Mouse (Mus musculus): ENCODE results near the gene Pomt2.
A peak's percentile ranks its signal among the peaks of the same experiment; 100 is the strongest.

Gene Pomt2

DNA sequence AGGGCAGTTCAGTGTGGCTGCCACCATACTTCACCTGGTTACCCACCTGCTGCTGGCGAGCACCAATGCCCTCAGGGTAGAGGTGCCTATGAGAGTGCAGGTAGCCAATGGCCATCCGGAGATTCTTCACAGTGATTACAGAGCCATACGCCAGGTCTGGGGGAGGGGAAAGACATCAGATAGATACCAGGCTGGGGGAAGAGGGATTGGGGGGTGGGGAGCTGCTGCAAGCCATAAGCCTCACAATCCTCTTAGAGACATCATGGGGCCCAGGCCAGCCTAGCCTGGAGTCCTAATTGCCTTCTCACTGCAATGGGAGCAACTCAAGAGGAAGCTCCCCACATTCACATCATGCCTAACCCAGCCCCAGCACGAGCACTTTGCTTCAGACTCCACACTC lies 20.5 kb downstream of the Pomt2 start:
- DNase-seq (ENCODE audit: low spot score) = no peak

DNA sequence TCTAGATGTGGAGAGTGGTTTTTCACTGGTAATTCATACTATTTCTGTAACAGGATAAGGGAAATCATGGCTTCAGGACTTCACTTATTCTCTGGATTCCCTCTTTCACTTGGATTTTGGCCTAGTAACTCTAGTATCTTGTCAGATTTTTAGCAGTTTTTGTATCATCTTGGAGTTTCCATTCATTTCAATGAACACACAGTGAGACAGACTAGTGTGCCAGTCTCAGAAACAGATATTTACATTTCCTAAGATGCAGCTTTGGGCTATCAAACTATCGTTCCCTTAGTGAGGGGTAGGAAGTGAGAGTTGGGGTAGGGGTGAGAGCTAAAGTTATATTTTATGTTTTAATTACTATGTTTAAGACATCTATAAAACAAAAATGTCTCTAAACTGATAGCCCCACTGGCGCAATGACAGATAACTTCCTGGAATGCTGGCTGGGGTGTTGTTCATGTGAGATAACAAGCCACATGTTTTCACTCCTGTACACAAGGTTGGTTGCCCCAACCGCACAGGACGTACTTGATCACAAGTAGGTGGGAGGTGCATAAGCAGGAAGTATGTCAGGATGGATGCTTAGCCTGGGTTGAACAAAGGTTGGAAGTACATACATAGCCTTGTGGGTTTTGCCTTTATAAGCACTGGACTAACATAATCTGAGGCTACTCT lies 25.7 kb downstream of the Pomt2 start:
- DNase-seq (ENCODE audit: low spot score) = no peak

DNA sequence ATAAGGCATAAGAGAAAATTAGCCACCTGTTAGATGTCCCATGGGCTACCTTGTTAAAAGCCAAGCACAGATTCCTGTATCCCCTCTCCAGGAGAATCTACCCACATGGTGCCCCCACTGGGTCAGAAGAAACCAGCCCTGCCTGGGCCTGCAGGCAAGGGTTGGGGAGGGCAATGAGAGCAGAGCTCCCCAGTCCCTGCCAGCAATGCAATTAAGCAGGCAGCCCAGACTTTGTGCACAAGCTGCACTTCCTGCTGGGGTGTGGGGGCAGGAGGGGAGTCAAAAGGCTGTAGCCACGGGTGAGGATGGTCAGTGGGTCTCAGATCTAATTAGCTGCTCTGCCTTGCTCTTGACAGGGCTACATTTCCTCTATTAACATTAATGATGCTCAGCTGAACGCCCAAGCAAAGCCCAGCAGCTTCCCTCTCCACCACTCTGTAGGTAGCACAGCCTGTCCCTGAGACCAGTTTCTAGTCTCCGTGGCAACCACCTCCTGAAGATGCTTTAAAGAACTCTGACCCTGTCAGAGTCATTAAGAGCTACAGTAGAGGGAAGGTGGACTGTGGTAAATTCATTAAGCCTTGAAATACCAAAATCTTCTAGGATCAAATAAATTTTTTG lies 40.3 kb downstream of the Pomt2 start:
- DNase-seq (ENCODE audit: low spot score) = peak; percentile 14

DNA sequence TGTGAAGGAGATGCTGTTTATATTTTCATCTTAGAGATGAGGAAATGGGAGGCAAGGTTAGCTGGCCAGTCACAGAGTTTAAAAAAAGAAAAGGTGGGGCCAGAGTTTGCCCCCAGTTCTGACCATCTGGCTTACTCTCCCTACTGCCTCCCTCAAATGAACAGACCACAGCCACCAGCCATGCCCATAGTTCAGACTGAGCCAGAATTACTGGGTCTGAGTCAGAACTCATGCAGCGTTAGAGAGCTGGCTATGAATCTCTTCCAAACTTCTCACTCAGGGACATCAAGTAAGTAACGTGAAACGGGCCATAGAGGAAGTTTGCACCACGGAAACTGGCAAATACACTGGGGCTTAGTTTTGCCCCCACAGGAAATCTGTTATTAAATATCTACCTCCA lies 43.0 kb downstream of the Pomt2 start:
- no peak for DNase-seq (ENCODE audit: low spot score)

DNA sequence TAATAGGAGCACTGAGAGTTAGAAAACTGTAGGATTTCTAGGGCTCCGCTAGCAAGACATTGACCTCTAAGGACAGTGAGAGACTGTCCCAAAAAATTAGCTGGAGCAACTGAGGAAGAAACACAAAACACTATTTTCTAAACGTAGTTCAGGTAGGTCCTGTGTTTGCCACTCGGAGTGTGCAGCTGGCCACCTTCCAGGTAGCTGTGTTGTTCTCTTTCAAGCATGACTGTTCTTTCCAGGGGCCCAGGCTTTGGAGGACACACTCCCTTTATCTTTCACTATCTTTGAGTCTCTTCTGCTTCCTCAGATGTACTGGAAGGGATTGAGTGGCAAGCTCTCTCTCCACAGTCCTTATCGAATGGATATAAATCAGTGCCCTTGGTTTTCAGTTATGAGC lies 44.3 kb downstream of the Pomt2 start:
- no peak for DNase-seq (ENCODE audit: low spot score)

DNA sequence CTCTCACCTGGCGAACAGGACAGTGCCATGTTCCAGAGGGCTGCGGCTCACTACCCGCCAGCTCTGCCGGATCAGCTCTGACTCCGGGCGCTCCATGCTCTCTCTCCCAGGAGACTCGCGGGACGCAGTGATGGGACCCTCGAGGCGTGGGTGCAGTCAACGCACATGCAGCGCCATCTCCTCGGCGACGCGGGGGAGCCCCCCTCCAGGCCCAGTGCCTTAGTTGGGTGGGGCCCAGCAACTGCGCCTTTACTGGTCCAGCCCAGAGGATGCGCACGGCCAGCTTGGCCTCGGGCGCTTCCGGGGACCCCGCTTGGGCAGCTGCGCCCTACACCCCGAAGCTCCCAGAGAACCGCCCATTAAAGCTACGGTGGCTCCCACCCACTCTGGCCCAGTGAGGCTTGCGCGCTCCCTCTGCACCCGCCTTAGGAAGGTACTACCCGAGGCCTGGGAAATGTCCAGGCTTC lies 45.6 kb downstream of the Pomt2 start, which contains the start of gene Ngb:
TSS of gene Ngb (minus strand) at position 375 of the 467 bp plus-strand sequence.
- no peak for DNase-seq (ENCODE audit: low spot score)

DNA sequence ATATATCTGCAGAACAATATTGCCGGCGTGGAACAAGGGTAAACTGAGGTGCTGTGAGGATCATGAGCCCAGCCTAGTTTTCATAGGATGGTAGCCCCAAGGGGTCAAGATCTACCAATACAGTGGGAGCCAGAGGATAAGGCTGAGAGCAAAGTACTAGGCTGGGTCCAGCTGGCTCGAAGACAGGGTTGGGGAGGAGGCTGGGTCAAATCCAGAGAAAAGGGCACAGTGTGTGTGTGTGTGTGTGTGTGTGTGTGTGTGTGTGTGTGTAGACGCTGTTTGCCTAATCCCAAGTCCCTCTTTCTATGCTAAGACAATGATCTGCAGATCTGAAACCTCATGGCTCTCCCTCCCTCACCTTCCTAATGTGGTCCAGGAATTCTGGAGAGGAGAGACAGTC lies 47.4 kb downstream of the Pomt2 start:
- no peak for DNase-seq (ENCODE audit: low spot score)

DNA sequence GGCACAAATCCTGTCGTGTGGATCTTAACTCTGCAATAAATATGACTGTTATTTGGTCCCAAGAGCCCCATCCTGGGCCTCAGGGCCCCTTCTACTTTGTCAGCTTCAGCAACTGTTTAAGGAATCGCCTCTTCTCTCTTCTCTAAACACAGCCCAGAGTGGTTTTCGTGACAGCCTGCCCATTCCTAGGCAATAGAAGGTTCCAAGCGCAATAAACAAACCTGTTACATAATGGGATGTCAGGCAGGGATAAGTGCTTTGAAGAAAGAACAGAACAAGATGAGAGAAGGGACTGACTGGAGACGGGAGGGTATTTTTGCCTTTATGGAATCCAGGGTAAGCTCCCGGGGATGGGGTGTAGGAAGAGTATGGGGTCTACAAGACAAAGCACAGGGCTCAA lies 54.1 kb downstream of the Pomt2 start:
- no peak for DNase-seq (ENCODE audit: low spot score)

DNA sequence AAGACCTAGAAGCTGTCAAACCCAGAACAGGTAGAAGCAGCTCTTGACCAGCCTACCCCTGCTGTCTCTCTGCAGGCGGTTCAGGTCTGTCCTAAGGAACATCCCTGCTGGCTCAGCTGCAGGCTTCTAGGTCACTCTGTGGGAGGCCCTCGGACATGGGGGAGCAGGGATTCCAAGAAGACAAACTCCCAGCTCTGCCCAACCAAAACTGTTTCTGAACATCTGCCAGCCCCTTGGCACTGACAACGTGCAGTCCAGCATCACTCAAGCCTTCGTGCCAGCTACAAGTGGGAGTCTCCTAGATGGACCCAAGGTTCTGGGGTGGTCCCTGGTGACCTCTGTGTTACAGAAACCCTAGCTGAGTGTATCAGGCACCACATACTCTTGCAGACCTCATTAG lies 54.5 kb downstream of the Pomt2 start:
- no peak for DNase-seq (ENCODE audit: low spot score)

DNA sequence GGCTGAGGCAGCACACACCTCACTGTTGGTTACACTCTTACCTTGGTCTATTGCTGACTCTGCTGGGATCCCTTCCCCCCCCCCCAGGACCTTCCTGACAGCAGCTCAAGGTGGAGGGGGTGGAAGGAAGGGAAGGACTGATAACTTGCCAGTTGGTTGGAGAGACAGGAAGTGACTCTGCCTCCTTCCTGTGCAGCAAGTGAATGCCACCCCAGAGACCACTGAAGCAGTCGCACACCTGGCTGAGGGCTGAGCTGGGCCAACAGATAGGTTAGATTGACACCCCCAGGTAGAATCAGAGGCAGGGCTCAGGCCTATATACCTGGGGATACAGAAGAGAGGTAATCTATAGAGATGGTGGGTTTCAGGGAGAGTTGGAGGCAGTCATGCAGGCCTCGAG lies 55.9 kb downstream of the Pomt2 start:
- DNase-seq (ENCODE audit: low spot score) = no peak

DNA sequence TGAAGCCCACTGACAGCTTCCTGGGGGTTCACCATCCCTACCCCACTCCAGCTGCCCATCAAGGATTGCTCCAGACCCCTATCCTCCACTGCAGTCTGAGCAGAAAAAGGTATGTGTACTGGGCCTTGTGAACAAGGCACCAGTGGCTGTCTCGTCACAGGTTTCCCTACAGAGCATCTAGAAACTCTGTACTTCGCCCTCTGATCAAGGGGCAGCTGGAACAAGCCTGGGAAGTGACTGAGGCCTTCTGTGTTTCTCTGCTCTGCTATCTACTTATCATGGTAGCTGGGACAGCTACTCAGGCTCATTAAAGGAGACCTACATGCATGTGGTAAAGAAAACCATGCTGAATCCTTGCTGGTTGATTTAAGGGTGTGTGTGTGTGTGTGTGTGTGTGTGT lies 58.1 kb downstream of the Pomt2 start:
- DNase-seq (ENCODE audit: low spot score) = no peak

DNA sequence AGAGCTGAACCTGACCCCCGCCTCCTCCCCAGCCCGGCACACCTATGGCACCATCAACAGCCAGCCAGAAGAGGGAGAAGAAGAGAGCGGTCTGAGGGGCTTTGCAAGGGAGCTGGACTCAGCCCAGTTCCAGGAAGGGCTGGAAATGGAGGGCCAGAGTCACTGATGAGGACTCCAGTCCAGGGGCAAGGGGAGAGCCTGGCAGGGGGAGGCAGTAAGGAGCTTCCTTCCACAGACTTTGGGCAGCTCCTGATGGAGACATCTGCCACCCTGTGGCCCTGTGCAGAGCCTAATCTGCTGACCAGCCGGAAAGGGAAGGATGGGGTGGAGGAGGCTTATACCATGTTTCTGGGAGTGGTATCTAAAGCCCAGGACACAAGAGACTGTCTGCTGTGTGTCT lies 58.5 kb downstream of the Pomt2 start:
- no peak for DNase-seq (ENCODE audit: low spot score)

DNA sequence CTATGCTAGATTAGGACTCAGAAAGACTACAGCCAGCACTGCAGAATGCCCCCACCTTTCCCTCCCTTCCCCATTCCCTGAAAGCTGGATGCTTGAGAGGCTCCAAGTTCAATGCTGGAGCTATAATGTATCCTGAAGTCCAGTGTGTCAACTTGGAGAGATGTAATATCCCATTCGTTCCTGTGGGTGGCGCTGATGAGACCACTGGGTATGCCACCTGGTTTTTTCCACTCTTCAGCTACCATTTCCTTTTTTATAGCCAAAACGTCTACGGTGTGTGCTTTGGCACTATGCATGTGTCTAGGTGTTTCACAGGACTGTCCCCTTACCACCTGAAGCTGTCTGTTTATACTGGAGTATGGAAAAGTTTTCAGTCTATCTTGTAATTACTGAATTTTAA lies 59.4 kb downstream of the Pomt2 start:
- no peak for DNase-seq (ENCODE audit: low spot score)

DNA sequence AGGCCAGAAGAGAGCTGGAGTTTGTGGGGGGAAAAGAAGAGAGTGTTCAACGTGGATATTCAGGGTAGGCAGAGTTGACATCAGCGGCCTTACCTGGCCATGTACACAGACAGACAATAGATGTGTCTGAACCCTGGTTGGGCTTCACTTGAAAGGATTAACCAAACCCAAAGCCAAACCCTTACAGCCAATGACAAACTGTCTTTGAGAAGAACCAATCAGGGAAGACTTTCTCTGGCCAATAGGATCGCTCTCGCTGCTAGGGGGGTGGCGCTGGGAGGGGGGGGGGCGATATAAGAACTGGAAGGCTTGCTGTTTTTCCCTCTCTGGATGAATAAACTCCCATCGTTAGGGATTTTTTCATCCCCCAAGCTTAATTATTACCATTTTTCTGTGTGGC lies 60.5 kb downstream of the Pomt2 start:
- no peak for DNase-seq (ENCODE audit: low spot score)

DNA sequence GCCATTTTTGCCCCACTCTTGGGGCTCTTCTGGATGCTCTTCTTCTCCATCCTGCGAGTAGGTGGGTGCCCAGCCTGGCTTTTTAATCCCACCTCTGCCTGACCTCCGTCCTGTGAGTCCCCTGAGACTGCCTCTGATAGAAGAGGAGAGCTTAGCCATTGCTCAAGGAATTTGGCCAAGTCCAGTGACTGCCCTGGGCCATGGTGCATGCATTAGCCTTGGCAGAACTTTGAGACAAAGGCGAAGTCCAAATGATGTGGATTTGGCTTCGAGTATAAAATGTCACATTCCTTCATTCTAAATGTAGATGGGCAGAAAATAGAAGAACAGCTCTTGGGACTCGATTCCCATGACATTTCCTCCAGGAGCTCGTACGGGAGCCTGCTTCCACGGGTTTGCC lies 65.0 kb downstream of the Pomt2 start:
- DNase-seq (ENCODE audit: low spot score) = no peak

DNA sequence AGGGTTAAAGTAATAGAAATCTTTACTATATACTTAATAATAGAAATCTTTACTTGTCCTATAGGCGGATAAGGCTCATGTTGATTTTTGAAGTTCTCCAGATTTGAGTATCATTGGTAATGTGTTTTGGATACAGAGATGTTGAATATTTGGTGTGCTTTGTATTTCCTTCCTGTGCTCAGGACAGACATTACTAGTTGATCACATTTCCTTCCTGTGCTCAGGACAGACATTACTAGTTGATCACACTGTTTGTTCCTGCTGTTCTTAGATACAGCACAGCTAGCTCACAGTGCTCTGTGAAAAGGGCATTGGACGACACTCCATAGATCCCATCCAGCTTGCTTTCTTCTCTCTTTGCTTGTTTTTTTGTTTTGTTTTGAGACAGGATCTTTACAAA lies 71.2 kb downstream of the Pomt2 start:
- no peak for DNase-seq (ENCODE audit: low spot score)

DNA sequence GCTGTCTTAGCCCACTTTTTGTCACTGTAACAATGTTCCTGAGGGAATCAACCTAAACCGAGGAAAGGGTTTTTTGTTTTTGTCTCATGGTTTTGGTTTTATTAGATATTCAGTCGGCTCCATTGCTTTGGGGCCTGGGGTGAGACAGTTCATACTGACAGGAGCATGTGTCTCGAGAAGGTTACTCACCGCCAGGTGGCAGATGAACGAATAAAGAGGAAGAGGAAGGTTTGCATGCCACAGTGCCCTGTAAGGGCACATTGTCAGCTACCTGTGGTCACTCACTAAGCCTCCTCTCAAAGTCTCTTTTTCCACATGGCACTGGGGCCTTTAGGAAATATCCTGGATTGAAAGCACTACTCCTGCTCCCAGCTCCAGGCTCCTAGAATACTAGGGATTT lies 77.2 kb downstream of the Pomt2 start:
- DNase-seq (ENCODE audit: low spot score) = no peak

DNA sequence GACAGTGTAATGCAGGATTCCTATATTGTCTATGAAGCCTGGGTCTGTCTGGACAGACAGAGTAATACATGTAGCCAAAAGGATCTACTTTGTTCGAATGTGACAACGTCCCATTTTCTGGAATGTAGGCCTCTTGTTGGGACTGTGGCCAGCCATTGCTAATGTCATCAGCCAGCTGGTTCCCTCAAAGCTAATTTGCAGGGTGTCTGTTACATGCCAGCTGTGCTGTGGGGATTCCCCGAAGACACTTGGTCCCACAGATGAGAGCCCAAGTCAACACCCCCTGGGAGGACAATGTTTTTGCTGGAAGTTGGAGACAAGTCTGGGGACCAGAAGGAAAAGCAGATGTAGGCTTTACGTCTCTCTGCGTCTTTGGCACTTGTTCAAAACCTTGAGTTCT lies 81.3 kb downstream of the Pomt2 start:
- peak; percentile 40 for DNase-seq (ENCODE audit: low spot score)

DNA sequence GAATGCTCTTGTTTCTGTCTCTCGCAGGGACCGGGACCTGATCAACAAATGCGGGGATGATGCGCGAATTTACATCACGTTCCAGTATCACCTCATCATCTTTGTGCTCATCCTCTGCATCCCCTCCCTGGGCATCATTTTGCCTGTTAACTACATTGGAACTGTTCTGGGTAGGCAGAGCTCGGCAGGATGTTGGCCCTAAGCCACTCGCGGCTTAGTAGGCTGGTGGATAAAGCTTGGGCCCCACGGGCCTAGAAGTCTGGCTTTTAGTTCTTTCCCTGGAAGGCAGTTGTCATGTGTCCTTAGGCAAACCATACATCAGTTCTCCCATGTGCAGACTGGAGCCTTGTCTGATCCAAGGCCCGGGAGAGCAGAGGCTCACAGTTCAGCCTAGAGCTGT lies 82.3 kb downstream of the Pomt2 start:
- peak; percentile 20 for DNase-seq (ENCODE audit: low spot score)

DNA sequence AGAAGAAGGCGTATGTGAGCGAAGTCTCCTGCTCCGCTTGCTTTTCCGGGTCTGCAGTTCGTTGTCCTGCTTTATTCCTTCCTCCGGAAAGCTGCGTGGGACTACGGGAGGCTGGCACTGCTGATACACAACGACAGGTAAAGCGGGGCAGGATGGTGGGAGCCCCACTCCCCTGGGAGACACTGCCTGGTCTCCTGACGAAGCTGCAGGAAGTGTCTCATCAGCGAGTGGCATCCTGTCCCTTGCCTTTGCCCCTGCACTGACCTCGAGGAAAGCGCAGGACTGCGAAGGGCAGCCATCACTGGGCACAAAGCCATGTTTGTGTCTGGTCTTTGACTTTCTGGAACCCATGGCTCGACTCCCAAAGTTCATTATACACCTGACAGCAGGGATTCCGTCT lies 90.7 kb downstream of the Pomt2 start:
- no peak for DNase-seq (ENCODE audit: low spot score)

Data from MN1 (cell line).